Mouse (Mus musculus) layer of hippocampus, postnatal 36 days (tissue): ENCODE results near the gene Nell1. TPM values are rescaled to one million over a fixed set of nuclear protein-coding genes. Genes with fewer than 3 reads are reported as not detected.
"Not testable (repeated sequence)": the region's sequence is repeated elsewhere in the genome, so short reads cannot be mapped to it uniquely, and the experiment has no call there.

Source experiments
- DNase-seq, 2 experiments: peaks; one replicate each; pipeline ENCODE4 v3.0.0; 2022
- total RNA-seq, 2 experiments: library from RNA; stranded (reverse); gene quantifications; 2 replicates each; pipeline ENCODE4 v1.2.3; 2021

Gene Nell1
- 10 to 100 TPM; 47.2 to 54.5 TPM for total RNA-seq

- DNase-seq, result peak; percentile 14 to 26
Observed at GRCm38 (mm10) chr7:49974841-49975440, at the start of gene Nell1. Nell1 (plus strand) TSS chr7:49974864.

GRCm38 (mm10) chr7:49928571-49928970, 46.1 kb upstream of the Nell1 start:
- DNase-seq, result no peak

GRCm38 (mm10) chr7:49929999-49930398, 44.7 kb upstream of the Nell1 start:
- no peak for DNase-seq

GRCm38 (mm10) chr7:49933386-49934115, 41.1 kb upstream of the Nell1 start:
- DNase-seq, result not testable (repeated sequence)

GRCm38 (mm10) chr7:49936821-49937220, 37.8 kb upstream of the Nell1 start:
- no peak for DNase-seq

- DNase-seq, result no peak
Observed at GRCm38 (mm10) chr7:49942023-49942422, 32.6 kb upstream of the Nell1 start.

GRCm38 (mm10) chr7:49942490-49942889, 32.2 kb upstream of the Nell1 start:
- DNase-seq, result no peak

GRCm38 (mm10) chr7:49946691-49947090, 28.0 kb upstream of the Nell1 start:
- DNase-seq, result no peak

- DNase-seq, result peak in 1 of 2 experiments; percentile 10
Observed at GRCm38 (mm10) chr7:49953546-49954181, 21.0 kb upstream of the Nell1 start.

GRCm38 (mm10) chr7:49954834-49955233, 19.8 kb upstream of the Nell1 start:
- no peak for DNase-seq

GRCm38 (mm10) chr7:49957142-49957541, 17.5 kb upstream of the Nell1 start:
- no peak for DNase-seq

- no peak for DNase-seq
Observed at GRCm38 (mm10) chr7:49963764-49964163, 10.9 kb upstream of the Nell1 start.

- DNase-seq, result no peak
Observed at GRCm38 (mm10) chr7:49969516-49969915, 5.1 kb upstream of the Nell1 start.

- peak; percentile 49 for DNase-seq
Observed at GRCm38 (mm10) chr7:49975441-49976121, 917 bp downstream of the Nell1 start.

- no peak for DNase-seq
Observed at GRCm38 (mm10) chr7:49981511-49982227, 7.0 kb downstream of the Nell1 start.

- no peak for DNase-seq
Observed at GRCm38 (mm10) chr7:49984698-49985097, 10.0 kb downstream of the Nell1 start.

GRCm38 (mm10) chr7:49985947-49986346, 11.3 kb downstream of the Nell1 start:
- no peak for DNase-seq

- DNase-seq, result no peak
Observed at GRCm38 (mm10) chr7:49999321-49999720, 24.7 kb downstream of the Nell1 start.

GRCm38 (mm10) chr7:50005268-50005667, 30.6 kb downstream of the Nell1 start:
- DNase-seq, result no peak

- no peak for DNase-seq
Observed at GRCm38 (mm10) chr7:50035187-50036153, 60.8 kb downstream of the Nell1 start.

GRCm38 (mm10) chr7:50041112-50041511, 66.4 kb downstream of the Nell1 start:
- DNase-seq, result no peak
